Mouse (Mus musculus): Measurements from ENCODE around the gene Nudt3. TPM values are rescaled to one million over a fixed set of nuclear protein-coding genes. Genes with fewer than 3 reads are reported as not detected.

Gene Nudt3
- total RNA-seq (2014; fragmentation: Nextera tagmentation) (79.8 and 82.6 TPM in 2 replicates), total RNA-seq (2017) (235 and 245 TPM in 2 replicates), polyA plus RNA-seq (2012) (140 and 157 TPM in 2 replicates)

- no peaks in the 10 kb centered on the region for H3K27me3 ChIP-seq (ENCODE audit: insufficient read depth, low read length)
- ATAC-seq (ENCODE audit: extremely low read depth, insufficient number of reproducible peaks, low FRiP score, poor library complexity, severe bottlenecking) (peak; percentile 47; the same call in 1 of the 2 replicates), DNase-seq (ENCODE audit: low spot score) (peak; percentile 78)
- peak within 1 kb of the TSS; percentile 87 for H3K4me3 ChIP-seq (ENCODE audit: low read depth, low read length)
- peaks cover 60% of the 10 kb centered on the region for H3K4me1 ChIP-seq (ENCODE audit: insufficient read depth, low read depth, low read length)
- H3K9me3 ChIP-seq (replicated peaks), result no peaks in the 10 kb centered on the region
- peaks cover 32% of the 10 kb centered on the region for H3K36me3 ChIP-seq (replicated peaks)
- TF ChIP-seq GATA2 (IDR thresholded peaks at IDR 0.05; ENCODE audit: borderline replicate concordance, low read depth, low read length) (no peak), TAL1 (conservative IDR thresholded peaks at IDR 0.05; ENCODE audit: low read depth, low read length) (no peak), POLR2AphosphoS5 (IDR thresholded peaks at IDR 0.05; ENCODE audit: insufficient replicate concordance, low read depth, low read length) (no peak), GATA1 (IDR thresholded peaks at IDR 0.05; ENCODE audit: borderline replicate concordance, low read length) (no peak), CTCF (IDR thresholded peaks at IDR 0.05; ENCODE audit: low read depth, low read length) (no peak)
These were observed at the start of gene Nudt3 for GRCm38 (mm10) chr17:27623360-27624326. Gene Nudt3, minus strand, starts transcription at chr17:27623495.

DNA sequence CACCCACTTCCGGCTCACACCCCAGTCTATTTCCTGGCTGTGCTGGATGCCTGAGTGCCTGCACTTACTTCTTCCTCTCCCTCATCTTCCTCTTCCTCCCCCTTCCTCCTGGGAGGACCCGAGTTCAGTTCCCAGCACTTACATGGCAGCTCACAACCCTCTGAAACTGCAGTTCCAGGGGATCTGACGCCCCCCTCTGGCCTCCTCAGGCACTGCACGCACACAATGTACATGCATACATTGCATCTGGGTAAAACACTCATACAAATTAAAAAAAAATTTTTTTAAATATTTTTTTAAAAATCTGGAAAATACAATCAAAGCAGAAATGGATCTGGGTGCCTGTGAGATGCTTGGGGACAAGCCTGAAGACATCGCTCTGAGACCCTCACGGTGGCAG is 48.4 kb upstream of the Nudt3 start:
- H3K9me3 ChIP-seq (replicated peaks), result no peaks in the 10 kb centered on the region
- no peaks in the 10 kb centered on the region for H3K36me3 ChIP-seq (replicated peaks)
- TF ChIP-seq CTCF (IDR thresholded peaks at IDR 0.05; ENCODE audit: low read depth, low read length) (no peak), GATA2 (IDR thresholded peaks at IDR 0.05; ENCODE audit: borderline replicate concordance, low read depth, low read length) (no peak), POLR2AphosphoS5 (IDR thresholded peaks at IDR 0.05; ENCODE audit: insufficient replicate concordance, low read depth, low read length) (no peak), GATA1 (IDR thresholded peaks at IDR 0.05; ENCODE audit: borderline replicate concordance, low read length) (no peak), TAL1 (conservative IDR thresholded peaks at IDR 0.05; ENCODE audit: low read depth, low read length) (no peak)
- DNase-seq (ENCODE audit: low spot score) (no peak), ATAC-seq (ENCODE audit: extremely low read depth, insufficient number of reproducible peaks, low FRiP score, poor library complexity, severe bottlenecking) (no peak)
- peaks cover 14% of the 10 kb centered on the region for H3K27me3 ChIP-seq (ENCODE audit: insufficient read depth, low read length)
- peaks cover 10% of the 10 kb centered on the region for H3K4me1 ChIP-seq (ENCODE audit: insufficient read depth, low read depth, low read length)
- no peak overlapping the region for H3K4me3 ChIP-seq (ENCODE audit: low read depth, low read length)

- no peak for TF ChIP-seq TAL1 (conservative IDR thresholded peaks at IDR 0.05; ENCODE audit: low read depth, low read length)
- TF ChIP-seq GATA1 (IDR thresholded peaks at IDR 0.05; ENCODE audit: borderline replicate concordance, low read length), result no peak
- TF ChIP-seq CTCF (IDR thresholded peaks at IDR 0.05; ENCODE audit: low read depth, low read length), result no peak
- TF ChIP-seq POLR2AphosphoS5 (IDR thresholded peaks at IDR 0.05; ENCODE audit: insufficient replicate concordance, low read depth, low read length), result no peak
- TF ChIP-seq GATA2 (IDR thresholded peaks at IDR 0.05; ENCODE audit: borderline replicate concordance, low read depth, low read length), result no peak
- peaks cover 26% of the 10 kb centered on the region for H3K4me1 ChIP-seq (ENCODE audit: insufficient read depth, low read depth, low read length)
- ATAC-seq (ENCODE audit: extremely low read depth, insufficient number of reproducible peaks, low FRiP score, poor library complexity, severe bottlenecking), result no peak
These were observed 35.5 kb upstream of the Nudt3 start for GRCm38 (mm10) chr17:27658767-27659166.

DNA sequence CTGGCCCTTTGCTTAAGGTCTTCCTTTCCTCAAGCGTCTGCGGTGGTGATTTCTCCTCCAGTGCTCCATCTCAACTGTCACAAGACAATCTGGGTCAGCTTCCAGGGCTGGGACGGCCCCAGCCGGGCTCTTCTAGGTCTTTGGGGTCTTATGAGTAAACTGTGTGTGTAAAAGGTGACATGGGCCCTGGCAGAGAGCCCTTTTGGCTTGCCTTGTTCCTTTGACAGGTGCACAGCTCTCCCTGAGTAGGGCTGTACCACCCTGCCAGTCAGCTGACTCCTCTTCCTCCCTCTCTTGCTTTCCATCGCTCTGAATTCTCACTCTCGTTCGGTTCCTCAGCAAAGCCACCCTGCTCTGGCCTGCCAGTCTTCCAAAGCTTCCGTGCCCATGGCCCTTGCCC is 33.8 kb upstream of the Nudt3 start:
- TF ChIP-seq GATA2 (IDR thresholded peaks at IDR 0.05; ENCODE audit: borderline replicate concordance, low read depth, low read length) (no peak), GATA1 (IDR thresholded peaks at IDR 0.05; ENCODE audit: borderline replicate concordance, low read length) (no peak), POLR2AphosphoS5 (IDR thresholded peaks at IDR 0.05; ENCODE audit: insufficient replicate concordance, low read depth, low read length) (no peak), TAL1 (conservative IDR thresholded peaks at IDR 0.05; ENCODE audit: low read depth, low read length) (no peak), CTCF (IDR thresholded peaks at IDR 0.05; ENCODE audit: low read depth, low read length) (no peak)
- H3K4me1 ChIP-seq (ENCODE audit: insufficient read depth, low read depth, low read length), result peaks cover 36% of the 10 kb centered on the region
- ATAC-seq (ENCODE audit: extremely low read depth, insufficient number of reproducible peaks, low FRiP score, poor library complexity, severe bottlenecking) (no peak), DNase-seq (ENCODE audit: low spot score) (no peak)
- peaks cover 16% of the 10 kb centered on the region for H3K27me3 ChIP-seq (ENCODE audit: insufficient read depth, low read length)
- peaks cover 8% of the 10 kb centered on the region; the same call in 1 of the 2 replicates for H3K9me3 ChIP-seq (replicated peaks)
- H3K36me3 ChIP-seq (replicated peaks), result no peaks in the 10 kb centered on the region
- no peak overlapping the region for H3K4me3 ChIP-seq (ENCODE audit: low read depth, low read length)

More at GRCm38 (mm10) chr17:27658767-27659166, 35.5 kb upstream of the Nudt3 start:
- no peak for DNase-seq (ENCODE audit: low spot score)
- Histone ChIP-seq H3K9me3 (replicated peaks) (peaks cover 8% of the 10 kb centered on the region; the same call in 1 of the 2 replicates), H3K36me3 (replicated peaks) (no peaks in the 10 kb centered on the region), H3K4me3 (ENCODE audit: low read depth, low read length) (no peak overlapping the region), H3K27me3 (ENCODE audit: insufficient read depth, low read length) (peaks cover 16% of the 10 kb centered on the region)

- Histone ChIP-seq H3K36me3 (replicated peaks) (no peaks in the 10 kb centered on the region), H3K4me3 (ENCODE audit: low read depth, low read length) (no peak overlapping the region; the same call in 1 of the 2 replicates), H3K9me3 (replicated peaks) (peaks cover 8% of the 10 kb centered on the region; the same call in 1 of the 2 replicates), H3K27me3 (ENCODE audit: insufficient read depth, low read length) (peaks cover 16% of the 10 kb centered on the region), H3K4me1 (ENCODE audit: insufficient read depth, low read depth, low read length) (peaks cover 38% of the 10 kb centered on the region)
- ATAC-seq (ENCODE audit: extremely low read depth, insufficient number of reproducible peaks, low FRiP score, poor library complexity, severe bottlenecking), result 0 out of 2 replicates have a peak, but pooled peaks have one; percentile 9
- DNase-seq (ENCODE audit: low spot score), result no peak
- TF ChIP-seq GATA1 (IDR thresholded peaks at IDR 0.05; ENCODE audit: borderline replicate concordance, low read length), result no peak
- no peak for TF ChIP-seq GATA2 (IDR thresholded peaks at IDR 0.05; ENCODE audit: borderline replicate concordance, low read depth, low read length)
- TF ChIP-seq TAL1 (conservative IDR thresholded peaks at IDR 0.05; ENCODE audit: low read depth, low read length), result no peak
- TF ChIP-seq CTCF (IDR thresholded peaks at IDR 0.05; ENCODE audit: low read depth, low read length), result no peak
- TF ChIP-seq POLR2AphosphoS5 (IDR thresholded peaks at IDR 0.05; ENCODE audit: insufficient replicate concordance, low read depth, low read length), result no peak
These were observed 33.1 kb upstream of the Nudt3 start for GRCm38 (mm10) chr17:27656414-27656813.

GRCm38 (mm10) chr17:27656011-27656399 is 32.7 kb upstream of the Nudt3 start:
- TF ChIP-seq GATA1 (IDR thresholded peaks at IDR 0.05; ENCODE audit: borderline replicate concordance, low read length) (no peak), CTCF (IDR thresholded peaks at IDR 0.05; ENCODE audit: low read depth, low read length) (no peak), POLR2AphosphoS5 (IDR thresholded peaks at IDR 0.05; ENCODE audit: insufficient replicate concordance, low read depth, low read length) (no peak), GATA2 (IDR thresholded peaks at IDR 0.05; ENCODE audit: borderline replicate concordance, low read depth, low read length) (no peak), TAL1 (conservative IDR thresholded peaks at IDR 0.05; ENCODE audit: low read depth, low read length) (no peak)
- Histone ChIP-seq H3K4me1 (ENCODE audit: insufficient read depth, low read depth, low read length) (peaks cover 38% of the 10 kb centered on the region), H3K4me3 (ENCODE audit: low read depth, low read length) (peak overlapping the region; percentile 10; the same call in 1 of the 2 replicates), H3K9me3 (replicated peaks) (peaks cover 8% of the 10 kb centered on the region; the same call in 1 of the 2 replicates), H3K27me3 (ENCODE audit: insufficient read depth, low read length) (peaks cover 16% of the 10 kb centered on the region), H3K36me3 (replicated peaks) (no peaks in the 10 kb centered on the region)
- ATAC-seq (ENCODE audit: extremely low read depth, insufficient number of reproducible peaks, low FRiP score, poor library complexity, severe bottlenecking) (no peak), DNase-seq (ENCODE audit: low spot score) (no peak)

All from G1E (cell line).